Mouse (Mus musculus): ENCODE measurements around the gene Bpifb9a. TPM values are rescaled to one million over a fixed set of nuclear protein-coding genes. Genes with fewer than 3 reads are reported as not detected.

Gene Bpifb9a
- polyA plus RNA-seq, 1 experiment from 2014 or later: not detected

Other genes starting within 250 kb of the Bpifb9a start
- not detected in 2 replicates for gene Bpifa2, start 249.6 kb upstream of the Bpifb9a start, polyA plus RNA-seq (2014; fragmentation: Nextera tagmentation; extraction: Ambion mirVana)
- gene Bpifa3, start 127.5 kb upstream of the Bpifb9a start, polyA plus RNA-seq (2014; fragmentation: Nextera tagmentation; extraction: Ambion mirVana): not detected in 2 replicates
- not detected in 2 replicates for gene Bpifa1, start 115.0 kb upstream of the Bpifb9a start, polyA plus RNA-seq (2014; fragmentation: Nextera tagmentation; extraction: Ambion mirVana)
- gene Bpifa5, start 95.2 kb upstream of the Bpifb9a start, polyA plus RNA-seq (2014; fragmentation: Nextera tagmentation; extraction: Ambion mirVana): not detected in 2 replicates
- gene Bpifb1, start 67.0 kb upstream of the Bpifb9a start, polyA plus RNA-seq (2014; fragmentation: Nextera tagmentation; extraction: Ambion mirVana): not detected in 2 replicates
- 0.24 TPM in 1 of 2 replicates, not detected in the other for gene Bpifb5, start 34.1 kb upstream of the Bpifb9a start, polyA plus RNA-seq (2014; fragmentation: Nextera tagmentation; extraction: Ambion mirVana)
- not detected in 2 replicates for gene Bpifb9b, start 49.4 kb downstream of the Bpifb9a start, polyA plus RNA-seq (2014; fragmentation: Nextera tagmentation; extraction: Ambion mirVana)
- gene Cdk5rap1, start 115.2 kb downstream of the Bpifb9a start, polyA plus RNA-seq (2014; fragmentation: Nextera tagmentation; extraction: Ambion mirVana): 7.1 and 10.5 TPM in 2 replicates
- 4.4 and 5.1 TPM in 2 replicates for gene Snta1, start 150.2 kb downstream of the Bpifb9a start, polyA plus RNA-seq (2014; fragmentation: Nextera tagmentation; extraction: Ambion mirVana)
- 48.8 and 51.2 TPM in 2 replicates for gene Cbfa2t2, start 178.6 kb downstream of the Bpifb9a start, polyA plus RNA-seq (2014; fragmentation: Nextera tagmentation; extraction: Ambion mirVana)

Measured in neural tube, embryonic 14.5 days (tissue).